Mouse (Mus musculus): ENCODE results near the gene Zfp948. TPM values are rescaled to one million over a fixed set of nuclear protein-coding genes. Genes with fewer than 3 reads are reported as not detected.
"Not testable (repeated sequence)": the region's sequence is repeated elsewhere in the genome, so short reads cannot be mapped to it uniquely, and the experiment has no call there.

Zfp948 gene
- polyA plus RNA-seq, 2 experiments, result 16.6 to 23.6 TPM

GRCm38 (mm10) chr17:21623647-21624046, 56.8 kb downstream of the Zfp948 start:
- Histone ChIP-seq H3K4me2 (replicated peaks; ENCODE audit: low read depth, low read length, severe bottlenecking) (no peak overlapping the region), H3K27ac (replicated peaks; ENCODE audit: low read depth, low read length) (no peak overlapping the region), H3K9ac (ENCODE audit: low read depth, low read length, severe bottlenecking) (no peak overlapping the region), H3K9me3 (ENCODE audit: control insufficient read depth, low read length) (no peaks in the 10 kb centered on the region), H3K4me1 (ENCODE audit: control insufficient read depth, insufficient read depth, low read length) (no peaks in the 10 kb centered on the region), H3K27me3 (ENCODE audit: control insufficient read depth, insufficient read depth, low read length) (no peaks in the 10 kb centered on the region), H3K36me3 (ENCODE audit: control insufficient read depth, insufficient read depth, low read length) (no peaks in the 10 kb centered on the region), H3K4me3 (replicated peaks; ENCODE audit: low read length) (no peak overlapping the region)
- TF ChIP-seq POLR2A (IDR thresholded peaks at IDR 0.05; ENCODE audit: borderline replicate concordance, extremely low read depth, insufficient read depth, insufficient read length), result no peak
- ATAC-seq (ENCODE audit: low FRiP score, low read depth) (no peak), DNase-seq (ENCODE audit: low spot score) (no peak)
- WGBS, result no CpG with 5 or more reads among the region's 3 CpGs

- not testable (repeated sequence) for H3K4me1 ChIP-seq (ENCODE audit: control insufficient read depth, insufficient read depth, low read length)
These were observed 69.0 kb downstream of the Zfp948 start for GRCm38 (mm10) chr17:21635758-21636157.

More at GRCm38 (mm10) chr17:21635758-21636157, 69.0 kb downstream of the Zfp948 start:
- not testable (repeated sequence) for H3K9me3 ChIP-seq (ENCODE audit: control insufficient read depth, low read length); H3K27ac ChIP-seq (replicated peaks; ENCODE audit: low read depth, low read length); H3K36me3 ChIP-seq (ENCODE audit: control insufficient read depth, insufficient read depth, low read length); H3K4me2 ChIP-seq (replicated peaks; ENCODE audit: low read depth, low read length, severe bottlenecking); DNase-seq (ENCODE audit: low spot score); H3K4me3 ChIP-seq (replicated peaks; ENCODE audit: low read length); H3K9ac ChIP-seq (ENCODE audit: low read depth, low read length, severe bottlenecking); ATAC-seq (ENCODE audit: low FRiP score, low read depth); H3K27me3 ChIP-seq (ENCODE audit: control insufficient read depth, insufficient read depth, low read length)
- WGBS, result 50% methylated on average over 4 of the region's 4 CpGs

Other genes starting within 250 kb of the Zfp948 start
- gene Zfp677, start 183.3 kb upstream of the Zfp948 start, polyA plus RNA-seq (2012; rRNA removed), result 1.7 and 2.6 TPM in 2 replicates
- 4.7 and 4.9 TPM in 2 replicates for gene Zfp677, start 183.3 kb upstream of the Zfp948 start, polyA plus RNA-seq (2014; fragmentation: Nextera tagmentation; extraction: Ambion mirVana)
- 1.8 and 2.5 TPM in 2 replicates for gene Zfp54, start 143.8 kb upstream of the Zfp948 start, polyA plus RNA-seq (2012; rRNA removed)
- gene Zfp54, start 143.8 kb upstream of the Zfp948 start, polyA plus RNA-seq (2014; fragmentation: Nextera tagmentation; extraction: Ambion mirVana), result 4.5 and 5.2 TPM in 2 replicates
- 5.4 and 7.1 TPM in 2 replicates for gene Zfp51, start 116.6 kb upstream of the Zfp948 start, polyA plus RNA-seq (2012; rRNA removed)
- gene Zfp51, start 116.6 kb upstream of the Zfp948 start, polyA plus RNA-seq (2014; fragmentation: Nextera tagmentation; extraction: Ambion mirVana), result 14.7 and 16.6 TPM in 2 replicates
- gene Zfp53, start 78.0 kb upstream of the Zfp948 start, polyA plus RNA-seq (2012; rRNA removed), result 3.4 and 5.3 TPM in 2 replicates
- 9.4 and 10.3 TPM in 2 replicates for gene Zfp53, start 78.0 kb upstream of the Zfp948 start, polyA plus RNA-seq (2014; fragmentation: Nextera tagmentation; extraction: Ambion mirVana)
- gene Zfp52, start 31.5 kb upstream of the Zfp948 start, polyA plus RNA-seq (2012; rRNA removed), result 2.1 and 2.6 TPM in 2 replicates
- 3.3 and 4.2 TPM in 2 replicates for gene Zfp52, start 31.5 kb upstream of the Zfp948 start, polyA plus RNA-seq (2014; fragmentation: Nextera tagmentation; extraction: Ambion mirVana)
- gene Zfp983, start 83.6 kb downstream of the Zfp948 start, polyA plus RNA-seq (2012; rRNA removed), result 3.6 and 4.6 TPM in 2 replicates
- 5.5 and 5.7 TPM in 2 replicates for gene Zfp983, start 83.6 kb downstream of the Zfp948 start, polyA plus RNA-seq (2014; fragmentation: Nextera tagmentation; extraction: Ambion mirVana)
- gene Gm10226, start 124.9 kb downstream of the Zfp948 start, polyA plus RNA-seq (2012; rRNA removed), result 5.2 and 6.4 TPM in 2 replicates
- 8.0 and 10.5 TPM in 2 replicates for gene Gm10226, start 124.9 kb downstream of the Zfp948 start, polyA plus RNA-seq (2014; fragmentation: Nextera tagmentation; extraction: Ambion mirVana)
- 10.0 and 14.7 TPM in 2 replicates for gene Zfp760, start 140.7 kb downstream of the Zfp948 start, polyA plus RNA-seq (2012; rRNA removed)
- 14.6 and 15.3 TPM in 2 replicates for gene Zfp760, start 140.7 kb downstream of the Zfp948 start, polyA plus RNA-seq (2014; fragmentation: Nextera tagmentation; extraction: Ambion mirVana)
- 6.3 and 7.0 TPM in 2 replicates for gene Zfp229, start 163.8 kb downstream of the Zfp948 start, polyA plus RNA-seq (2012; rRNA removed)
- gene Zfp229, start 163.8 kb downstream of the Zfp948 start, polyA plus RNA-seq (2014; fragmentation: Nextera tagmentation; extraction: Ambion mirVana), result 7.2 and 7.4 TPM in 2 replicates

All from limb, embryonic 14.5 days (tissue).